Mouse (Mus musculus): ENCODE measurements around the gene Sema6d.

- TF ChIP-seq CTCF (IDR thresholded peaks at IDR 0.05; ENCODE audit: borderline replicate concordance, insufficient read depth, low read length) = no peak
- TF ChIP-seq POLR2A (IDR thresholded peaks at IDR 0.05; ENCODE audit: low read depth, low read length) = no peak
These were observed 41.1 kb downstream of the Sema6d start for GRCm38 (mm10) chr2:124130876-124131275.
